Mouse (Mus musculus) MEL (cell line): Measurements from ENCODE around the gene Mapk8ip1.

Source experiments
- JUND ChIP-seq: IDR thresholded peaks from 2 replicates; pipeline ENCODE4 v1.6.1; 2011; ENCODE audit warnings: low read depth, mild to moderate bottlenecking, improper control_type of control experiment, low read length
- USF1 ChIP-seq: IDR thresholded peaks from 2 replicates; pipeline ENCODE4 v1.6.1; 2014; ENCODE audit warnings: low read depth, mild to moderate bottlenecking, inconsistent platforms, low read length, improper control_type of control experiment, moderate library complexity

DNA sequence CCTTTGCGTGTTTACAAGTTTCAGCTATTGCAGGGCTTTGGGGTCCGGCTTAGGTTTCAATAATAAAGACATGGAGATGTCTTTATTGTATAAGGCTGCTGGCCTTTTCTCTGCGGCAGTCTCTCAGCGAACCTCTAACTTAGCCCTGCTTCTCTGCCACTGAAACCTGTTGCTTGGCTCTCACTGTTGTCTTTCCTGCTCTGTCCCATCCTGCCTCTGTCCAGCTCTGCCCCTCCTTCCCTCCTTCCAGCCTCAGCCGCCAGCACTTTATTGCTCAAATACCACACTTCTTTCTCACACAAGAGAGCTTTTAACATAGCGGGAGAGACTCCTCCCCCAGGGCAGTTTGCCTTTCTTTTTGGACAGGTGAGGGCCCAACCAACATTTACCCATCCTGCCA is 39.4 kb upstream of the Mapk8ip1 start:
- TF ChIP-seq USF1 (no peak), JUND (no peak)
